Mouse (Mus musculus) adrenal gland, postnatal 4 days (tissue): ENCODE results near the gene Ccdc177. TPM values are rescaled to one million over a fixed set of nuclear protein-coding genes. Genes with fewer than 3 reads are reported as not detected.

Experiments
- DNase-seq, 2 experiments: peaks; one replicate each; pipeline ENCODE4 v3.0.0; 2021 to 2022; ENCODE audit warnings: low spot score in 2 of 2, mixed read lengths in 2 of 2
- total RNA-seq, 2 experiments: library from RNA; stranded (reverse); gene quantifications; 2 replicates each; pipeline ENCODE4 v1.2.3; 2021

Ccdc177 gene
- total RNA-seq, 2 experiments from 2014 or later, result 0.20 to 0.28 TPM

- no peak for DNase-seq
Observed at GRCm38 (mm10) chr12:80785597-80785996, 25.1 kb upstream of the Ccdc177 start.

GRCm38 (mm10) chr12:80785005-80785404, 24.5 kb upstream of the Ccdc177 start:
- DNase-seq, result no peak

GRCm38 (mm10) chr12:80783889-80784288, 23.4 kb upstream of the Ccdc177 start:
- DNase-seq, result no peak

GRCm38 (mm10) chr12:80782892-80783291, 22.4 kb upstream of the Ccdc177 start:
- DNase-seq, result no peak

- DNase-seq, result no peak
Observed at GRCm38 (mm10) chr12:80782190-80782589, 21.7 kb upstream of the Ccdc177 start.

- no peak for DNase-seq
Observed at GRCm38 (mm10) chr12:80779760-80780159, 19.3 kb upstream of the Ccdc177 start.

GRCm38 (mm10) chr12:80778188-80778936, 17.9 kb upstream of the Ccdc177 start:
- no peak for DNase-seq

GRCm38 (mm10) chr12:80776046-80776634, 15.7 kb upstream of the Ccdc177 start:
- no peak for DNase-seq

- no peak for DNase-seq
Observed at GRCm38 (mm10) chr12:80774786-80775185, 14.3 kb upstream of the Ccdc177 start.

- DNase-seq, result peak; percentile 32 to 60
Observed at GRCm38 (mm10) chr12:80769697-80770096, 9.2 kb upstream of the Ccdc177 start.

- no peak for DNase-seq
Observed at GRCm38 (mm10) chr12:80764116-80764515, 3.6 kb upstream of the Ccdc177 start.

- no peak for DNase-seq
Observed at GRCm38 (mm10) chr12:80762982-80763381, 2.5 kb upstream of the Ccdc177 start.

GRCm38 (mm10) chr12:80759713-80760395, 633 bp downstream of the Ccdc177 start:
- DNase-seq, result no peak

GRCm38 (mm10) chr12:80759387-80759712, 1.1 kb downstream of the Ccdc177 start:
- no peak for DNase-seq

- peak in 1 of 2 experiments; percentile 6 for DNase-seq
Observed at GRCm38 (mm10) chr12:80758559-80759386, 1.7 kb downstream of the Ccdc177 start.

GRCm38 (mm10) chr12:80757751-80758558, 2.5 kb downstream of the Ccdc177 start:
- peak; percentile 18 to 21 for DNase-seq

GRCm38 (mm10) chr12:80751556-80751955, 8.9 kb downstream of the Ccdc177 start:
- no peak for DNase-seq

- no peak for DNase-seq
Observed at GRCm38 (mm10) chr12:80746031-80746813, 14.3 kb downstream of the Ccdc177 start.

- no peak for DNase-seq
Observed at GRCm38 (mm10) chr12:80744614-80745013, 15.9 kb downstream of the Ccdc177 start.

GRCm38 (mm10) chr12:80739482-80739881, 21.0 kb downstream of the Ccdc177 start:
- no peak for DNase-seq
